Mouse (Mus musculus) gastrocnemius, adult 2 months (tissue): Measurements from ENCODE around the gene Cfap45. TPM values are rescaled to one million over a fixed set of nuclear protein-coding genes. Genes with fewer than 3 reads are reported as not detected.

ENCODE experiments used
- DNase-seq: peaks from one replicate; pipeline ENCODE4 v3.0.0; 2022
- H3K27ac ChIP-seq: fragments of 200-600 bp; 2 replicates; pipeline ENCODE4 v1.8.1; 2022; ENCODE audit warnings: mild to moderate bottlenecking
- H3K4me3 ChIP-seq: fragments of 200-600 bp; 2 replicates; pipeline ENCODE4 v1.8.1; 2022; ENCODE audit warnings: mild to moderate bottlenecking, moderate library complexity
- CTCF ChIP-seq: fragments of 200-600 bp; IDR thresholded peaks from 2 replicates; pipeline ENCODE4 v1.8.1; 2022; ENCODE audit warnings: antibody characterized with exemption, mild to moderate bottlenecking, moderate library complexity
- intact Hi-C: fragments of 180-260 bp; cut with DNase I; formaldehyde crosslinking; loops from one replicate; pipeline ENCODE4 v1.15.1; 2025
- total RNA-seq, 2 experiments: library from RNA; stranded (reverse); gene quantifications; 2 replicates each; pipeline ENCODE4 v1.2.3; 2021

Gene Cfap45
- total RNA-seq, 2 experiments from 2014 or later: not detected

GRCm38 (mm10) chr1:172485821-172486220, 34.8 kb upstream of the Cfap45 start:
- intact Hi-C loops: no loop called here
- DNase-seq: no peak
- H3K4me3 ChIP-seq: no peak overlapping the region

GRCm38 (mm10) chr1:172486236-172486635, 34.4 kb upstream of the Cfap45 start:
- no peak for TF ChIP-seq CTCF
- Histone ChIP-seq H3K27ac (no peak overlapping the region), H3K4me3 (no peak overlapping the region)
- intact Hi-C loops: no loop called here
- no peak for DNase-seq

More at GRCm38 (mm10) chr1:172485821-172486220, 34.8 kb upstream of the Cfap45 start:
- H3K27ac ChIP-seq: no peak overlapping the region
- no peak for TF ChIP-seq CTCF

- intact Hi-C loops: no loop called here
- Histone ChIP-seq H3K27ac (no peak overlapping the region), H3K4me3 (no peak overlapping the region)
- no peak for DNase-seq
- TF ChIP-seq CTCF: no peak
These were observed 34.0 kb upstream of the Cfap45 start for GRCm38 (mm10) chr1:172486651-172487050.

GRCm38 (mm10) chr1:172487859-172488258, 32.7 kb upstream of the Cfap45 start:
- intact Hi-C loops: no loop called here
- H3K4me3 ChIP-seq: no peak overlapping the region
- no peak for DNase-seq
- H3K27ac ChIP-seq: no peak overlapping the region
- no peak for TF ChIP-seq CTCF

- DNase-seq: no peak
- H3K4me3 ChIP-seq: no peak overlapping the region
- no peak overlapping the region for H3K27ac ChIP-seq
- intact Hi-C loops: no loop called here
- no peak for TF ChIP-seq CTCF
These were observed 31.8 kb upstream of the Cfap45 start for GRCm38 (mm10) chr1:172488831-172489230.

- Histone ChIP-seq H3K4me3 (peak overlapping the region; percentile 63), H3K27ac (peak overlapping the region; percentile 6)
- DNase-seq: no peak
- no peak for TF ChIP-seq CTCF
- intact Hi-C loops: loop anchor here (1.0 to 10.0 kb wide), 2 partner anchors 77 to 445 kb away; no protein-coding TSS in a partner anchor
These were observed 30.9 kb upstream of the Cfap45 start for GRCm38 (mm10) chr1:172489585-172490250.

GRCm38 (mm10) chr1:172490261-172490661, 30.3 kb upstream of the Cfap45 start:
- intact Hi-C loops: loop anchor here (1.0 to 10.0 kb wide), 2 partner anchors 78 to 445 kb away; no protein-coding TSS in a partner anchor
- no peak; the same call in none of the 2 replicates for TF ChIP-seq CTCF
- H3K4me3 ChIP-seq: peak overlapping the region; percentile 63

GRCm38 (mm10) chr1:172492047-172492446, 28.6 kb upstream of the Cfap45 start:
- H3K27ac ChIP-seq: no peak overlapping the region
- no peak for TF ChIP-seq CTCF
- intact Hi-C loops: loop anchor here (10.0 kb wide), 1 partner anchor 447 kb away; no protein-coding TSS in a partner anchor
- H3K4me3 ChIP-seq: no peak overlapping the region
- DNase-seq: no peak

More at GRCm38 (mm10) chr1:172490261-172490661, 30.3 kb upstream of the Cfap45 start:
- peak overlapping the region; percentile 6 for H3K27ac ChIP-seq
- peak; percentile 89 for DNase-seq

- intact Hi-C loops: loop anchor here (10.0 kb wide), 1 partner anchor 449 kb away; no protein-coding TSS in a partner anchor
- DNase-seq: no peak
- no peak for TF ChIP-seq CTCF
- H3K4me3 ChIP-seq: no peak overlapping the region
- H3K27ac ChIP-seq: no peak overlapping the region
These were observed 27.1 kb upstream of the Cfap45 start for GRCm38 (mm10) chr1:172493516-172493915.

- DNase-seq: no peak
- intact Hi-C loops: loop anchor here (10.0 kb wide), 1 partner anchor 451 kb away; no protein-coding TSS in a partner anchor
- no peak for TF ChIP-seq CTCF
These were observed 24.6 kb upstream of the Cfap45 start for GRCm38 (mm10) chr1:172496030-172496429.

GRCm38 (mm10) chr1:172497428-172497827, 23.2 kb upstream of the Cfap45 start:
- DNase-seq: no peak
- no peak for TF ChIP-seq CTCF
- intact Hi-C loops: loop anchor here (10.0 kb wide), 1 partner anchor 453 kb away; no protein-coding TSS in a partner anchor
- no peak overlapping the region for H3K4me3 ChIP-seq
- H3K27ac ChIP-seq: no peak overlapping the region

More at GRCm38 (mm10) chr1:172496030-172496429, 24.6 kb upstream of the Cfap45 start:
- Histone ChIP-seq H3K27ac (no peak overlapping the region), H3K4me3 (no peak overlapping the region)

GRCm38 (mm10) chr1:172499765-172500441, 20.7 kb upstream of the Cfap45 start, which contains the start of gene Tagln2:
TSS of gene Tagln2 (plus strand) at chr1:172500047.
- TF ChIP-seq CTCF: peak; percentile 31
- Histone ChIP-seq H3K27ac (peak within 1 kb of the TSS; percentile 91), H3K4me3 (peak within 1 kb of the TSS; percentile 92)
- intact Hi-C loops: loop anchor here (2.0 to 10.0 kb wide), 2 partner anchors 25 to 455 kb away; no protein-coding TSS in a partner anchor
- peak; percentile 91 for DNase-seq
